Mouse (Mus musculus) left cerebral cortex, postnatal 36 days (tissue): ENCODE data around the gene Olfr433. TPM values are rescaled to one million over a fixed set of nuclear protein-coding genes. Genes with fewer than 3 reads are reported as not detected.
"Not testable (repeated sequence)": the region's sequence is repeated elsewhere in the genome, so short reads cannot be mapped to it uniquely, and the experiment has no call there.

ENCODE experiments used
- DNase-seq, 2 experiments: peaks; one replicate each; pipeline ENCODE4 v3.0.0; 2021 to 2022; ENCODE audit warnings: low spot score in 2 of 2, mixed read lengths in 1 of 2
- intact Hi-C: fragments of 180-260 bp; cut with DNase I; formaldehyde crosslinking; loops from one replicate; pipeline ENCODE4 v1.15.1; 2025
- total RNA-seq, 2 experiments: library from RNA; stranded (reverse); gene quantifications; 2 replicates each; pipeline ENCODE4 v1.2.3; 2021

Gene Olfr433
- not detected for total RNA-seq

DNA sequence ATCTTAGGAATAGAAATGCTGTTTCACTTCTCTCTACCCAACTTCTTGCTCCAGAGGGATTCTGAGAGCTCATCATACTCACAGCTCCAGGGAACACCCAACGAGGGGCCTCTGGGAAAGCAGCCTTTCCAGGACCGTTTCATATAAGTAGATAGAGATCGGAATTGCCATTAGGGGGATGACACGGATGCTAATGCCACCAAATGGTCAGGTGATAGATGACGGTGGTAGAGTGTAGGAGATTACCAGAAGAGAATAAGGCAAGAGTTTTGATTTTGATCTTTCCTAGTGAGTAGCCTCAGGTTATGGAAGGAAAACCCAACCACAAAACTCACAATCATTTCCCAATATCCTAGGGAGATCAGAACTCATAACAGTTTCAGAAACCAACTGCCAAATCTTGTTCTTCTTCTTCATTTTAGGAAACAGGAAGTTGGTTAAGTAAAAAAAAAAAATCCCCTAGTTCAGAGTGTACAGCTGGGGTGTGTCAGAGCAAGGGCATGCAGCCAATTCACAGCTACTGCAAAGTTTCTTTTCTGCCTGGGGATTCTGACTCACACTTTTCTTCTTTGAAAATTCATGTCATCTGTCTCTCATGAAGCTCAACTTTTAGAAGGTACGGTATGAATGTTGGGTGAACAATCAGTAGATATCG, at the start of gene Olfr433:
TSS of gene Olfr433 (plus strand) at position 183 of the 655 bp plus-strand sequence.
- intact Hi-C loops: no loop called here
- peak in 1 of 2 experiments; percentile 13 for DNase-seq

DNA sequence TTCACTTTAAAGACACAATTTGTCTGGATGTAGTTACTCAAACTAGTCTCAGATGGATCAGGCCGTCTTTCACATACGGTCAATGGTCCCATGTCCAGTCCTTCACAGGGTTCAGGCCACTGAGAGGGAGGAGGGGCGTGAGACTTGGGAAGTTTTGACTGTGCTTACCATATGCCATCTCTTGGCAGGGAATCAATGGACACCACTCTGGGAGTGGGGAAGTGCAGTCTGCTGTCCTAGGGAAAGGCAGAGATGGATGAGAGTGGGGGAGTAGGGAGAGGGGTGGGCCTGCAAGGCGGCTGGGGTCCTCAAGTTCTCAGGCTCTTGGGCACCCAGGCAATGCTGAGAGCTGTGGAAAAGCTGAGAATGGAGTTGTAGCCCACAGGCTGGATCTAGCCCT, 45.5 kb upstream of the Olfr433 start:
- DNase-seq: no peak
- intact Hi-C loops: no loop called here

GRCm38 (mm10) chr1:174004352-174005109, 36.0 kb upstream of the Olfr433 start:
- DNase-seq, intact Hi-C loops: not testable (repeated sequence)

DNA sequence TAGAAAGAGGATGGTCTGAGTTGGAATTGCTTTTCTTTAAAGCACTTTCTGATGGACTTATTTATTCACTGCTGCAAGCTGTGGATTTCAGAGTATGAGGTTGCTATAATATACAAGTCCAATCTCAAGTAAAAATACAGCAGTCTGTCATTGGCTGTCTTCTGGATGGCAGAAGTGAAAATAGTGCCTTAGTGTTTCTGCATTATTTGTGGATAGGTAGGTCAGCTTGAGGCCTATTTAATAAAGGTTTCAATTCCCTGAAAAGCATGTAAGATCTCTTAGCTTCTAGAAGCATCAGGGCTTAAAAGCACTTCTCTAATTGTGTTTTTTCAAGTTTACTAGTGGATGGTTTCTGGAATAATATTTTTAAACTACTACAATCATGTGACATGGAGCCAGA, 33.5 kb upstream of the Olfr433 start:
- DNase-seq, intact Hi-C loops: not testable (repeated sequence)

- intact Hi-C loops: no loop called here
- no peak for DNase-seq
Measured at GRCm38 (mm10) chr1:174031698-174032097, 8.8 kb upstream of the Olfr433 start, which contains the start of gene Ifi205. Gene Ifi205, minus strand, starts transcription at chr1:174031810.

- DNase-seq: no peak
- intact Hi-C loops: no loop called here
Measured at GRCm38 (mm10) chr1:174035841-174036240, 4.7 kb upstream of the Olfr433 start.

- no peak for DNase-seq
- intact Hi-C loops: no loop called here
Measured at GRCm38 (mm10) chr1:174038480-174038879, 2.0 kb upstream of the Olfr433 start.

DNA sequence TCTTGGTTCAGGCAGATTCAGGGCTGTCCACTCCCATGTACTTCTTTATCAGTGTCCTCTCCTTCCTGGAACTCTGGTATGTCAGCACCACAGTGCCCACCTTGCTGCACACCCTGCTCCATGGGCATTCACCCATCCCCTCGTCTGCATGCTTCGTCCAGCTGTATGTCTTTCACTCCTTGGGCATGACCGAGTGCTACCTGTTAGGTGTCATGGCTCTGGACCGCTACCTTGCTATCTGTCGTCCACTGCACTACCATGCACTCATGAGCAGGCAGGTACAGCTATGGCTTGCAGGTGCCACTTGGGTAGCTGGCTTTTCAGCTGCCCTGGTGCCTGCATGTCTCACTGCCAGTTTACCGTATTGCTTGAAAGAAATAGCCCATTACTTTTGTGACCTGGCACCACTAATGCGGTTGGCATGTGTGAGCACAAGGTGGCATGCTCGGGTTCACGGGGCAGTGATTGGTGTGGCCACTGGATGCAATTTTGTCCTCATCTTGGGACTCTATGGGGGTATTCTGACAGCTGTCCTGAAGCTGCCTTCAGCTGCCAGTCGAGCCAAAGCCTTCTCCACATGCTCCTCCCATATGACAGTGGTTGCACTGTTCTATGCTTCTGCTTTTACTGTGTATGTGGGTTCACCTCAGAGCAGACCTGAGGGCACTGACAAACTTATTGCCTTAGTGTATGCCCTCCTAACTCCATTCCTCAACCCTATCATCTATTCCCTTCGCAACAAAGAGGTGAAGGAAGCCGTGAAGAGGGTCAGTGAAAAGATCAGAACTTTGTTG, 1.8 kb downstream of the Olfr433 start:
- DNase-seq, intact Hi-C loops: not testable (repeated sequence)

DNA sequence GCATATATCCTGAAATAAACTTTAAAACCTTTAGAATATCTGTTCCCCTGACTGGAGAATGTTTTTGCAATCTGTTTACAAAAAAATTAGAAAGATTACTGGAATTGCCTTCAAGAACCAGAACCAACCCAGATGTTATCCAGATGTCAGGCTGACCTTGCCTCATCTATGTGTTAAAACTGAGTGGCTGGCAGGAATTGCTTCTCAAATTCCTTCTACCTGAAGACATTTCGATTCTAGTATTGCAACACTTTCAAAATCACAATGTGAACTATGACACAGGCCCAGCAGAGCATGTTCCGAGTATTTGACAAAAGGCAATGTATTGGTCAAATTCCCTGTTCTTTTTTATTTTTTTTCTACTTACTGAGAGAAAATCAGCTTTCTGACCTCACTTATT, 3.9 kb downstream of the Olfr433 start:
- intact Hi-C loops: no loop called here

GRCm38 (mm10) chr1:174048227-174048626, 7.7 kb downstream of the Olfr433 start:
- intact Hi-C loops, DNase-seq: not testable (repeated sequence)

More for the DNA sequence above, 3.9 kb downstream of the Olfr433 start:
- no peak for DNase-seq

DNA sequence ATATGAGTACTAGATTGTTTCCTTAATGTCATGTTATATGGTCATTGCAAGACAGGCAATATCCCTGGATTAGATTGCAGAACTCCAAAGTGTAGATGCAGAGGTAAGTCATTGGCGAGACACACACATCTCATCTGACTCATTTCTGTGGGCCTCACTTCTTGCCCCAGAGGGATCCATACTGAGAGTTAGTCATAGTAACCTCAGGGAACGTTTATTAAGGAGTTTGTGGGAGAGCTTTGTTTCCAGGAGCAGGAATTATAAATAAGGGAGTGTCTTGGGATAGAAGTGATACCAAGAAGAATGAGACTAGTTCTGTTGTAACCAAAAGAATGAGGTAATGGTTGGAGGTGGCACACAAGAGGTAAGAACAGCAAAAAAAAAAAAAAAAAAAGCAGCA, 8.4 kb downstream of the Olfr433 start, which contains the start of gene Olfr432:
TSS of gene Olfr432 (plus strand) at position 313 of the 400 bp plus-strand sequence.
- DNase-seq: no peak
- intact Hi-C loops: no loop called here

GRCm38 (mm10) chr1:174049357-174049756, 8.9 kb downstream of the Olfr433 start:
- intact Hi-C loops, DNase-seq: not testable (repeated sequence)

DNA sequence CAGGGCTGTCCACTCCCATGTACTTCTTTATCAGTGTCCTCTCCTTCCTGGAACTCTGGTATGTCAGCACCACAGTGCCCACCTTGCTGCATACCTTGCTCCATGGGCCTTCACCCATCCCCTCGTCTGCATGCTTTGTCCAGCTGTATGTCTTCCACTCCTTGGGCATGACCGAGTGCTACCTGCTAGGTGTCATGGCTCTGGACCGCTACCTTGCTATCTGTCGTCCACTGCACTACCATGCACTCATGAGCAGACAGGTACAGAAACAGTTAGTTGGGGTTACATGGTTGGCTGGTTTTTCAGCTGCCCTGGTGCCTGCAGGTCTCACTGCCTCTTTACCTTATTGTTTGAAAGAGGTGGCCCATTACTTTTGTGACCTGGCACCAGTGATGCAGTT, 10.0 kb downstream of the Olfr433 start:
- no peak for DNase-seq
- intact Hi-C loops: no loop called here

- intact Hi-C loops: no loop called here
- DNase-seq: no peak
Measured at GRCm38 (mm10) chr1:174051515-174051914, 11.0 kb downstream of the Olfr433 start.

- no peak for DNase-seq
- intact Hi-C loops: no loop called here
Measured at GRCm38 (mm10) chr1:174051931-174052536, 11.5 kb downstream of the Olfr433 start.

GRCm38 (mm10) chr1:174052981-174053380, 12.5 kb downstream of the Olfr433 start:
- no peak for DNase-seq
- intact Hi-C loops: no loop called here

GRCm38 (mm10) chr1:174055248-174055647, 14.7 kb downstream of the Olfr433 start:
- intact Hi-C loops: no loop called here
- DNase-seq: no peak

DNA sequence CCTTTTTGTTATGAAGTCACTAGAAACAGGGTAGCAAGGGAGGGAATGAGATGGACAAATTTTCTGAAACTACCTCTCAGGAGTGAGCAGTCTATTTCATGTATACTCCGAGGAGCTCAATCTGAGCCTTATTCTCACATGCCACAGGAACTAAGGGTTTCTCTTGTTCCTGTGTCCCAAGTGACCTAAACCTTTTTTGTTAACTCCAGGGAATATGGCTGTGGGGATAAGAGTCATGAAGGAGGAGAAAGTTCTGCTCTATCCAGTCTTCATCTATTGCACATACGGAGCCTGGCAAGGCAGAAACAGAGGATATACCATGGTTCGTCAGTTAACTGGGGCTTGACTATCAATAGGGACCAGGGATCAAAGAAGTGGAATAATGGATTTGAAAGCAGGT, 25.8 kb downstream of the Olfr433 start, which contains the start of gene Olfr430:
TSS of gene Olfr430 (plus strand) at position 301 of the 400 bp plus-strand sequence.
- intact Hi-C loops: no loop called here
- no peak for DNase-seq

- intact Hi-C loops: no loop called here
- DNase-seq: no peak
Measured at GRCm38 (mm10) chr1:174084031-174084430, 43.5 kb downstream of the Olfr433 start, which contains the start of gene Olfr429. Gene Olfr429, plus strand, starts transcription at chr1:174084331.
